Mouse (Mus musculus): Measurements from ENCODE around the gene Cttnbp2.
"Not testable (repeated sequence)": the region's sequence is repeated elsewhere in the genome, so short reads cannot be mapped to it uniquely, and the experiment has no call there.

Gene Cttnbp2

GRCm38 (mm10) chr6:18417866-18418454 lies 96.7 kb downstream of the Cttnbp2 start:
- no peak for DNase-seq (ENCODE audit: low spot score in 2 of 2)

GRCm38 (mm10) chr6:18415961-18416360 lies 98.7 kb downstream of the Cttnbp2 start:
- no peak for DNase-seq (ENCODE audit: low spot score in 2 of 2)

DNA sequence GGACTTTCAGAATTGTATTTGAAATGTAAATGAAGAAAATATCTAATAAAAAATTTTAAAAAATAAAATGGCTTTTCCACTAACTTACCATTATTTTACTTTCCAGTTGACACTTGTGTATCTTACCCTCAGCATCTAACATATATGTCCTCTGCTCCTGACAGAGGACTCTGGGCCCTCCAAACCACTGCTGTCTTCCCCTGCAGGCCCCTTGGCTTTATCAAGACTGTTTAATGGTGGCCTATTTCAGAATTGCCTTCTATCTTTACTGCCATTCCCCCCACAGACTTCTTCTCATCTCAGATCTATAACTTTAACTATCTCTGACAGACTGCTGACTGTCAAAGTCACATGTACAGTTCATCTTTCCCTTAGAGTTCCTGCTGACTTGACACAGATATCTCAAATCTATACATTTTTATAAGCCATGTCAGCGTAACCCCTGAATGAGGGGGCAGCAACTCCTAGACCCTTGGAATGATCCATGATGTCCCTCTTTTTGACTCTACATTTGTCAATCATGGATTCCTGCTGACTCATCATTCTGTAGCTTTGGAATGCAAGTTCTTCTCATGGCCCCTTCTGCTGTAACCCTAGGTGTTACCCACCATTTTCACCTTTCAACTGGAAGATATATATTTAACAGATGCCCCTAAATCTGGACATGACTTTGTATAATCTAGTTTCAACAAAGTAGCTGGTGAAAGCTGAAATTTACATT lies 103.0 kb downstream of the Cttnbp2 start:
- DNase-seq (ENCODE audit: low spot score in 2 of 2), result no peak

DNA sequence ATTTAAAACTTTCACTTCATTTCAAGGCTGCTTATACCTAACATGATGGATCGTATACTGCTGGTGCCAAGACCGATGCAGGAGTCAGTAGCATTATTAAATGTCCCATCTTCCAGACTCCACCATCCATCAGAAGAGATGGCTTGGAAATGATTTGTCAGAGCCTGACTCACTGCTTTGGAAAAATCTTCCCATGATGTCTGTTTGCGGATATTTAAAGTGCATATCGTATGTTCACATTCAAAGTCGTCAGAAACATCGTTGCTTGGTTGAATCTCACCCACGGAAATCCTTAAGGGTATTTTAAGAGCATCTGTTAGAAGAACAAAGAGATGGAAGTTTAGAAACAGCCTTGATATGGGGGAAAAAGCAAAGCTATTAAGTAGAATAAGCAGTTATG lies 106.2 kb downstream of the Cttnbp2 start:
- DNase-seq (ENCODE audit: low spot score in 2 of 2), result no peak

DNA sequence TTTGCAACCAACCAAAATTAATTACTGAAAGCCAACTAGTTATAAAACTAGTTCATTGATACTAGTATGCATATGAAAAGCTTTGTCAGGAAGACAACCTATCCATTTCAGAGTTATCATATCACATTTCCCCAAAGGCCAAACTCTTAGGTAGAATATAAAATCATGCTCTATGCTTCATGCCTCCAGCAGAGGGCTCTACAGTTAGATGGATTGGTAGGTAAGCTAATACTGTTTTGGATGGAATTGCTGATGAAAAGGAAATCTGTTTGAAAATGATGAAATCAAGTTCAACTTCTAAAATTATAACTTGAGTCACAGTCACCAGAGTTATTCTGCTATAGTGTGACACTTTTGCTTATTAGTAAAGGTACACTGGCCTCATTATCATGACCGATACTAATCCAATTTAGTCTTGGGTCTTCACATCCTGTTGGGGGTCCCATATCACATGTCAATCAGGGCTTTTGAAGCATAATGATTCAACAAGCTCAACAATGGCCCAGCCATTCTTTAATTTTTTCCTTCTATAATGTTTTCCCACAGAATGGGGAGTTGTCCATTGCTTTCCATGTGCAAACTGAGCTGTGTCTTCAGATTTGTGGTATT lies 113.5 kb downstream of the Cttnbp2 start:
- DNase-seq (ENCODE audit: low spot score in 2 of 2), result no peak

DNA sequence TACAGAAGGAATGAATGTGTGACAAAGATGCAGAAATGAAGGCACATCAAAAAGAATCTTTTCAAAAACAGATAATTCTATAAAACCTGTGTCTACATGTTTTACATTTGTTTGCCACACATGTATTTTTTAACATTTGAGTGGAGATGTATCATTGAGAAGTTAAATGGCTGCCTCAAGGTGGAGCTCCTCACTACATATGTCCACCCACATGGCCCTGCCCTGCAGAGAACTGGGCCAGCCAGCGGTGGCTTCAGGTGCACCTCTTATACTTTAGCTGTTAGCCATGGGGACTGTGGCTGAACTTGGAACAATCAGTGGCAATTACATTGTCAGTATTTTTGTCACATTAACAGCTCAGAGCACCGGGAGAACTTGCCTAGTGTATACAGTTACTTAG lies 133.3 kb downstream of the Cttnbp2 start:
- DNase-seq (ENCODE audit: low spot score in 2 of 2), result no peak

- no peak for DNase-seq (ENCODE audit: low spot score in 2 of 2)
These were observed 134.1 kb downstream of the Cttnbp2 start for GRCm38 (mm10) chr6:18380300-18381202.

GRCm38 (mm10) chr6:18377755-18378154 lies 136.9 kb downstream of the Cttnbp2 start:
- not testable (repeated sequence) for DNase-seq (ENCODE audit: low spot score in 2 of 2)

DNA sequence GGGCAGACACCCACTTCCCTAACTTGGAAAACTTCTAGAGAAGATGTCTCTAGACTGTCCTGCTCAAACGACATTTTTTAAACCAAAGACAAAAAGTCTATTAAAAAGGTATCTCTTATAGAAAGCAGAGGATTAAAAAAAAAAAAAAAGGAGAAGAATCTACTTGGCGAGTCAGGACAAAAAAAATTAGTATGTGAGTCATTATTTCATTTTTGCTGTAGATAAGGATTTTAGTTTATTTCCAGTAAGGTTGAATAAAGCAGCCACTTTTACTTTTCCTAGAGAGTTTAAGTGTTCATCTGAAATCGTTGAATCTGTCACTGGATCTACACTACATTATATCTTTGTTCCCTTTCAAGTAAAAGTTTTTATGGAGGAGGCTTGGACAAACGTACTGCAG lies 139.9 kb downstream of the Cttnbp2 start:
- no peak for DNase-seq (ENCODE audit: low spot score in 2 of 2)

DNA sequence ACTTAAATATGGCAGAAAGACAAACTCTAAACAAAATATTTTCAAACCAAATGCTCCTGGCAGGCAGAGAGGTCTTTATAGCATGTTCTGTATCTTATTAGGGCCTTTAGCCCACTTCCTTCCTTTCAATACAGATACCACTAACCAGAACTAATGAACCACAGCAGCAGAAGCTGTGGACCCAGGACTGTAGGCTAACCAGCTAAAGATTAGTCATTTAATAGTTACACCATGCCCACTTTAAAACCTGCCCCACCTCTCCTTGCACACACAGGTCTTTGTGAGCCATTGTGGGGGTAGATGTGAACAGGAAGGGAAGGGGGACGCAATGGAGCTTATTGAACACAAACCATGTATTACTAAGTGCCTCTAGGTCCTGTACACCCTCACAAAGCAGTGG lies 141.0 kb downstream of the Cttnbp2 start:
- DNase-seq (ENCODE audit: low spot score in 2 of 2), result no peak

DNA sequence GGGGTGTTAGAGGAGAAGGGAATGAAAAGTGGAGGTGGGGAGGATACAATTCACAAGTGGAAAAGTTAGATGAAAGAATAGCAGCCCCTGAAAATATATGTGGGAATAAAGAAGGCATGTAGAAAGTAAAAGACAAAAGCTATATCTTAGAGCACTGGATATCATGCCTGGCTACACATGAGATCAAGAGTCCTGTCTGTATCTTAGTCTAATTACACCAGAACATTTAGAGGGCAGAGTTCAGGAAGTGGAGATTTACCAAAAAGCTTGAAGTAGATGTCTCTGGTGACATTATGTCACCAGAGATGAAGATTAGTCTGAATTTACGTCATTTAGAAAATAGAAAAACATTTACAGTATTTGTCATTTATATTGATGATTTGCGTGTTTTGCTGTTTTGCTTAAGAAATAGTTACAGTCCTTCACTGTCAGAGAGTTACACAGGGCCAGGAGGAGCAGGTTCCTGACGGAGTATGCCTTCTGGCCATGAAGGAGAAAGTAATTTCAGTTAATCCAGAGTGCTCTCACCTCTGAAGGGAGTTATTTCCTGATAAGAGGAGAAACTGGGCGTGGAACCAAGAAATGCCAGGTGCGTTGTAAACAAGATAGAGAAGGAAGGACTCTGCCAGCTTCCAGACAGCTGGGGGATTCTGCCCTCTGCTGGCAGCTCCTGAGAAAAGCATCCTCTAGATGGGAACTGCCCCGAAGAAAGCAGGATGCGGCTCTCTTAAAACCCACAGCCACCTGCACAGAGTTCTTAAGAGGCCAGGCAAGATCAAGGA lies 142.0 kb downstream of the Cttnbp2 start:
- peak; percentile 48 to 70 for DNase-seq (ENCODE audit: low spot score in 2 of 2)

GRCm38 (mm10) chr6:18369723-18370122 lies 144.9 kb downstream of the Cttnbp2 start:
- DNase-seq (ENCODE audit: low spot score in 2 of 2), result no peak

GRCm38 (mm10) chr6:18369054-18369453 lies 145.6 kb downstream of the Cttnbp2 start:
- no peak for DNase-seq (ENCODE audit: low spot score in 2 of 2)

DNA sequence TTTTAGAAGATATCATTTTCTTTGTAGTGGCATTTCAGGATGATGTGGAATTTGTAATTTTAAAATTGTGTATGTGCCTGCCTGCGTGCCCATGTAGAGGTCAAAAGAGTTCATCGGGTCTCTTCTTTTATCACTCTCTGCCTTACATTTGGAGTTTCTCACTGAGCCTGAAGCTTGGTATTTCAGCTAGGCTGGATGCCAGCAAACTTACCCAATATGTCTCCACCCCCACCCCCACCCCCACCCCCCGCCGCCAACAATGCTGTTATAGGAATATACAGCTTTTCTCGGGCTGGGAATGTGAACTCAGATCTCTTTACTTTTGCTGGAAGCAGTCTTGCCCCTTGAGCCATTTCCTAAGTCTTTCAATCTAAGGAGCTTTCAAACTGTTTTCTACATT lies 152.4 kb downstream of the Cttnbp2 start:
- DNase-seq (ENCODE audit: low spot score in 2 of 2), result no peak

DNA sequence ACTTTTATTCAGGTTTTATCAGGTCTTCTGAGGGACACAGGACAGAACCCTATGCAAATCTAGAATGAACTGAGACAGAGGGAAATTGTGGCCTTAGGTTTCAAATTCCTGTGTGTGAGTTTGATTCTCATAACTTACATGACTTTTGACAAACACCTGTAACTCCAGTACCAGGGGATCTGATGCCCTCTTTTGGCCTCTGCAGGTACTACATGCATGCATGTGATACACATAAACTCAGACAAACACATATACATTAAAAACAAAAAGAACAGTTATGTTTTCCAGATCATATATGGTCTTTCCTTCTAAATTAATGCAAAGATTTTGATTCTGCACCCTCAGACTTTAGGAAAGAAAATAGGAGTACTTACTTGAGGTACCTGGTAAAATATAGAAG lies 153.7 kb downstream of the Cttnbp2 start:
- no peak for DNase-seq (ENCODE audit: low spot score in 2 of 2)

DNA sequence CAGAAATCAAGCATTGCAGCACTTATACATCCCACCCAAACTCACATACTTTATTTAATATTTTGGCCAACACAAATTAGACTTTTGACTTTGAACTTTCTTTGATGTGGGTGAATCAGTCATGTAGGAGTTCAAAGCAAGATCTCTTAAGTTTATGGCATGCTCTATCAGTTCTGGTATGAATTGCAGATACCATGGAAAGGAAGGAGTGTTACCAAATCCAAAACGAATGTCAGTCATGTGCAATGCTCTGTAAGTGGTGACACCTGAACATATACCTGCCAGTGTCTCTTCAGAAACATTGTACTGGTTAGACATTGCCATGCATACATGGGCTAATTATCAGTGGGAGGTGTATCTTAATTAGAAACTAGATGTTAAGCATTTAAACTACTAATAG lies 154.5 kb downstream of the Cttnbp2 start:
- no peak for DNase-seq (ENCODE audit: low spot score in 2 of 2)

GRCm38 (mm10) chr6:18349153-18349858 lies 165.3 kb downstream of the Cttnbp2 start:
- DNase-seq (ENCODE audit: low spot score in 2 of 2), result no peak

DNA sequence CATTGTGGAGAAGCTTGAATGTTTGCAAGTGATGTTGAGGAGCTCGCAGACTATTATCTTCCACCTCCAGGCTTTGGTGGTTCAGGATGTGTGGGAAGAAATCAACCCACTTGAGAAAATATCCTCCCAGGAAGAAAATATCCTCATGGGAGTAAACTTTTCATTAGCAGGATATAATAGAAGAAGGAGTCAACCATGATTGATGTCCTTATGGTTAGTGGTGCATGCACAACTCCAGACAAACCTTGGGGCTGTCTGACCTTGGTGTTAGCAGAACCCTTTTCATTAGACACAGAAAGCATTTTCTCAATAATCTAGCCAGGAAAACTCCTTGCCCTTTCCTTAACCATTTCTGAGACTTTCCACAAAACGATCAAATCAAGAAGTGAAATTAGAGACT lies 170.4 kb downstream of the Cttnbp2 start:
- no peak for DNase-seq (ENCODE audit: low spot score in 2 of 2)

DNA sequence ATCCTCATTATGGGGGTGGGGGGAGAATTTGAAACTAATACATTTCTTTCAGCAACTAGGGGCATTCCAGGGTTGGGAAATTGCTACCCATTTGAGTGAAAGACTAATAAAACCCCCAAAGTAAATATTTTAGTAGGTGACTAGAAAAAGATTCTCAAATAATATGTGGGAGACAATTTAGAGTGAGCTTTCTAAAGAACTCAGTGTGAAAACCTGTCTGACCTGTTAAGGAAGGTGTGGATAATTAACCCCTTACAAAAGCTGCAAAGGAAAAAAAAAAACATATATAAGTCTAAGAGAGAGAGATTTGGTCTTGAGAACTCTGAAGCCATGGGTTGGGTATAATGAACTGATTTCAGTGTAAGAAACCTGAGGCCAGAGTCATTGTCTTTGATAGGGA lies 176.3 kb downstream of the Cttnbp2 start:
- DNase-seq (ENCODE audit: low spot score in 2 of 2), result no peak

- no peak for DNase-seq (ENCODE audit: low spot score in 2 of 2)
These were observed 179.2 kb downstream of the Cttnbp2 start for GRCm38 (mm10) chr6:18335393-18335792.

- DNase-seq (ENCODE audit: low spot score in 2 of 2), result no peak
These were observed 191.7 kb downstream of the Cttnbp2 start for GRCm38 (mm10) chr6:18322950-18323349.

All from right cerebral cortex, postnatal 10 days (tissue).